In genomic region chr17:73572440-73572839, GRCm38 (mm10) we compare ENCODE assay signal across 8 mouse cellular contexts.
DNase-seq lines count a peak whose midpoint lies in the region; ATAC-seq lines count a peak whose summit lies in the region.

No protein-coding gene starts in this region.

- no peak overlapping the region for H3K4me2 ChIP-seq in liver, embryonic 11.5 days
- no peak overlapping the region for H3K4me2 ChIP-seq in forebrain, embryonic 14.5 days (ENCODE audit: low read length)

- H3K27me3 ChIP-seq in liver, embryonic 11.5 days (replicated peaks; ENCODE audit: control insufficient read depth, insufficient read depth, low read length): no peaks in the 10 kb centered on the region
- no peaks in the 10 kb centered on the region for H3K27me3 ChIP-seq in forebrain, embryonic 14.5 days (replicated peaks; ENCODE audit: control insufficient read depth, insufficient read depth, low read length)

- H3K9ac ChIP-seq in liver, embryonic 11.5 days (ENCODE audit: low read depth, low read length): no peak overlapping the region
- no peak overlapping the region for H3K9ac ChIP-seq in forebrain, embryonic 14.5 days (ENCODE audit: low read length)

- H3K4me1 ChIP-seq in liver, embryonic 11.5 days (replicated peaks; ENCODE audit: control insufficient read depth, insufficient read depth, low read length): no peaks in the 10 kb centered on the region
- no peaks in the 10 kb centered on the region for H3K4me1 ChIP-seq in forebrain, embryonic 14.5 days (ENCODE audit: control insufficient read depth, insufficient read depth, low read length)

- 63% methylated on average over 5 of the region's 5 CpGs for WGBS in liver, embryonic 11.5 days
- 89% methylated on average over 5 of the region's 5 CpGs for WGBS in forebrain, embryonic 14.5 days

- ATAC-seq in liver, embryonic 11.5 days (replicated peaks; ENCODE audit: low FRiP score): 0 out of 2 replicates have a peak, but pooled peaks have one; percentile 29
- ATAC-seq in forebrain, embryonic 14.5 days: no peak

- no peaks in the 10 kb centered on the region for H3K9me3 ChIP-seq in liver, embryonic 11.5 days (ENCODE audit: control insufficient read depth, low read length)
- no peaks in the 10 kb centered on the region for H3K9me3 ChIP-seq in forebrain, embryonic 14.5 days (replicated peaks; ENCODE audit: control insufficient read depth, low read length)

- H3K27ac ChIP-seq in liver, embryonic 11.5 days (ENCODE audit: low read depth, low read length): no peak overlapping the region
- H3K27ac ChIP-seq in forebrain, embryonic 14.5 days (ENCODE audit: low read depth, low read length): no peak overlapping the region

- H3K36me3 ChIP-seq in liver, embryonic 11.5 days (ENCODE audit: control insufficient read depth, insufficient read depth, low read length): no peaks in the 10 kb centered on the region
- no peaks in the 10 kb centered on the region for H3K36me3 ChIP-seq in forebrain, embryonic 14.5 days (ENCODE audit: control insufficient read depth, insufficient read depth, low read length)

- no peak overlapping the region for H3K4me3 ChIP-seq in liver, embryonic 11.5 days (ENCODE audit: low read depth, low read length)
- H3K4me3 ChIP-seq in forebrain, embryonic 14.5 days (ENCODE audit: low read depth, low read length): no peak overlapping the region

- peak; percentile 45 for DNase-seq in ovary, postnatal 36 days (ENCODE audit: low spot score)
- DNase-seq in ovary, postnatal 10 days (ENCODE audit: low spot score): no peak
- DNase-seq in adrenal gland, adult 18-20 months (ENCODE audit: low spot score in 2 of 2): peak; percentile 75
- peak; percentile 24 to 32 for DNase-seq in cerebellum, postnatal 4 days (ENCODE audit: low spot score in 2 of 2)
- peak; percentile 84 for DNase-seq in kidney, adult 9 months
- DNase-seq in liver, embryonic 11.5 days (ENCODE audit: low spot score): no peak
- peak; percentile 14 to 39 for DNase-seq in spleen, postnatal 14 days (ENCODE audit: low spot score in 2 of 2)
- no peak for DNase-seq in forebrain, embryonic 14.5 days (ENCODE audit: low spot score)

Comparison
In these comparisons a context has a peak if more than half of its experiments do, and no peak if none do; other contexts are left out.
1. DNase-seq: peak in ovary, postnatal 36 days (single experiment), adrenal gland, adult 18-20 months (2 of 2), cerebellum, postnatal 4 days (2 of 2), kidney, adult 9 months (single experiment) and spleen, postnatal 14 days (2 of 2); none in ovary, postnatal 10 days (single experiment), liver, embryonic 11.5 days (single experiment) and forebrain, embryonic 14.5 days (single experiment).